Mouse (Mus musculus) gonadal fat pad, adult 2 months (tissue): ENCODE measurements around the gene Cavin2. TPM values are rescaled to one million over a fixed set of nuclear protein-coding genes. Genes with fewer than 3 reads are reported as not detected.

Experiments used
- DNase-seq: peaks from one replicate; pipeline ENCODE4 v3.0.0-alpha.2; 2012; ENCODE audit warnings: low read depth
- polyA plus RNA-seq: library from polyadenylated mRNA; depleted of rRNA; stranded (reverse); fragments of >200 nt; gene quantifications from 2 replicates; pipeline ENCODE4 v1.2.3, GENCODE M21; 2012; rRNA removed

Cavin2 gene
- polyA plus RNA-seq, 1 experiment = 162 TPM

GRCm38 (mm10) chr1:51307056-51307455 is 18.1 kb downstream of the Cavin2 start:
- no peak for DNase-seq

DNA sequence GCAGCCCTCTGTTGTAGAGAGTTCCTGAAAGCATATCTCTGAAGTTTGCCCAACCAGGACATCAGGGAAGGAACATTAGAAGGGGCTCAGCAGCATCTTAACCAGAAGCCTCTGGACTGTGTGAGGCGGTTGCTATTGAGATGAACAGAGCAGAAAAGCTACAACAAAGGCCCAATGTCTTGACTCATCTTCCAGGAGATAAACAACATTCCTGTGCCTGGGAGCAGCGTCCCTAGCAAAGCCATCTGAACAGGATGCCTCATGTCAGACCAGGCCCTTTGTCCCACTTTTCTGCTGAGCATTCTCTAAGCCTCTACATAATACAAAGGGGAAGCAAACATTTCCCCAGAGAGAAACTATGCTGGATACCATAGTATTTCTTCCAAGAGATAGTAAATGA is 26.6 kb downstream of the Cavin2 start:
- no peak for DNase-seq

DNA sequence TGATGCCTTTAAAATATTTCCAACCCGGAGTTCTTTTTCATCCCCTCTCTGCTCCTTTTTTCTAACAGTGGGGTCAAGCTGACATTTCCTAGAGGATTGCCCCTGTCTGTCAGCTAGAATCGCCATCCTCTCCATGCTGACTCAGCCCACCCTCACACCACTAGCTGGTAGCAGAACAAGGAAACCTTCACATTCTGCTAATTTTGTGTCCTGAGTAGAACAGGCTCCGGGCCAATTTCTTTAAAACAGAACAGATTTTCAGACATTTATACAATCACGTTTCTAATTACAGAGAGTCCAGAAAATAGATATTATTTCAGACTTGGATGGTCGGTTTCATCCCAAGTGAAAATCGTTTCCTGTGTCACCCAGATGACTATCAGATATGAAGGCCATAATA is 34.6 kb downstream of the Cavin2 start:
- DNase-seq = no peak

DNA sequence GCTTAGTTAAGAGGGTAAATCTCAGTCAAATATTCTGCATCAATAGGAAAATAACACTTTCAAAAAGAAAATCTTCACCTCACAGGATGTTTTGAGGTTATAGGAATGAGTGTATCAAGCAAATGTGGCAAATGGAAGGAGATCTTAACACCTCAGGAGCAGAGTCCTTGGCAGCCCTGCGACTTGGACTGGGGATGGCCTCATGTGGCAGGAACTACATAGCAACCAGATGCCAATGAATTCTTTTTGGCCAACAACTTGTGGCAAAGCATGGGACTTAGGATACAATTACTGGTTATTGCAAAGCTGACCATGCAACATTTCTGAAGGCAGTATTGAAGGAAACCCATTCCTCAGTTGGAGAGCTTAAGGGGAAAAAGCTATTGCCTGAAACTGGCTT is 39.6 kb downstream of the Cavin2 start:
- DNase-seq = no peak

DNA sequence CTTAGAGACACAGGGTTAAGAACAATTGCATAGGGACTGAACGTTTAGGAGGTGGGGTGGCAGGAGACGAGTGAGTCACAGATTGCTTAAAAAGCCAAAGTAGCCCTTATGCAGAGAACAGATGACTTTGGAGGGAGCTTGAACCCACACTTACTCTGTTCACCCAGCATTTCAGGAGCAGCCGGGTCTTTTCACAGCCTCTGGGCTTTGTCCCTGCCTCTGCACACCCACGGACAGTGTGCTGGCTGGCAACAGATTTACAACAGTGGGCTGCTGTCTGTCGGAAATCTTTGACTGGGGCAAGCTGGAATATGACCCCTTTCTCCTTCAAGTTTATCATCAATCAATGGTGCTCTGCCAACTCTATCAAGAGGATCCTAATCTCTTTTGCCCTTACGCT is 44.1 kb downstream of the Cavin2 start:
- DNase-seq = no peak

- DNase-seq = no peak
Measured at GRCm38 (mm10) chr1:51333557-51334285, 44.8 kb downstream of the Cavin2 start.

- DNase-seq = no peak
Measured at GRCm38 (mm10) chr1:51334289-51334688, 45.4 kb downstream of the Cavin2 start.

- DNase-seq = no peak
Measured at GRCm38 (mm10) chr1:51335081-51335480, 46.2 kb downstream of the Cavin2 start.

- DNase-seq = no peak
Measured at GRCm38 (mm10) chr1:51344160-51344559, 55.2 kb downstream of the Cavin2 start.

- no peak for DNase-seq
Measured at GRCm38 (mm10) chr1:51347596-51347995, 58.7 kb downstream of the Cavin2 start.

- no peak for DNase-seq
Measured at GRCm38 (mm10) chr1:51348631-51349030, 59.7 kb downstream of the Cavin2 start.

GRCm38 (mm10) chr1:51349291-51349967 is 60.5 kb downstream of the Cavin2 start:
- no peak for DNase-seq

Other genes with a start within 250 kb of the Cavin2 start
- gene Nabp1, start 189.3 kb downstream of the Cavin2 start, polyA plus RNA-seq = 12.8 and 22.4 TPM in 2 replicates